Mouse (Mus musculus) midbrain, embryonic 12.5 days (tissue): Measurements from ENCODE around the gene Vezt. TPM values are rescaled to one million over a fixed set of nuclear protein-coding genes. Genes with fewer than 3 reads are reported as not detected.

Experiments
- ATAC-seq: fragments of 200-750 bp; cut with Nextera tagmentation; 2 replicates; pipeline ENCODE4 v1.8.0; 2017; ENCODE audit warnings: low read depth, moderate TSS enrichment, moderate library complexity; ENCODE audit not compliant: low FRiP score
- H3K27ac ChIP-seq: fragments of 300-500 bp; sonication (generic); replicated peaks from 2 replicates; pipeline ENCODE4 v1.5.1; 2016; ENCODE audit warnings: mild to moderate bottlenecking
- H3K27me3 ChIP-seq: fragments of 300-500 bp; sonication (generic); 2 replicates; pipeline ENCODE4 v1.6.1; 2016; ENCODE audit warnings: mild to moderate bottlenecking
- H3K36me3 ChIP-seq: fragments of 300-500 bp; sonication (generic); 2 replicates; pipeline ENCODE4 v1.6.1; 2016
- H3K4me1 ChIP-seq: fragments of 300-500 bp; sonication (generic); 2 replicates; pipeline ENCODE4 v1.6.1; 2016
- H3K4me2 ChIP-seq: fragments of 300-500 bp; sonication (generic); replicated peaks from 2 replicates; pipeline ENCODE4 v1.6.1; 2016; ENCODE audit warnings: mild to moderate bottlenecking, moderate library complexity
- H3K4me3 ChIP-seq: fragments of 300-500 bp; sonication (generic); 2 replicates; pipeline ENCODE4 v1.5.1; 2016; ENCODE audit warnings: mild to moderate bottlenecking
- H3K9ac ChIP-seq: fragments of 300-500 bp; sonication (generic); replicated peaks from 2 replicates; pipeline ENCODE4 v1.6.1; 2016; ENCODE audit warnings: mild to moderate bottlenecking, moderate library complexity
- H3K9me3 ChIP-seq: fragments of 300-500 bp; sonication (generic); 2 replicates; pipeline ENCODE4 v1.6.1; 2016; ENCODE audit warnings: mild to moderate bottlenecking
- WGBS: fragments of 180-500 bp; shearing (Covaris S2); methylation state at CpG from one replicate; pipeline ENCODE4 v1.1.7; 2016; 5-methylcytosine and 5-hydroxymethylcytosine counted together
- polyA plus RNA-seq: library from polyadenylated mRNA; unstranded; fragments of >200 nt; fragmentation: Nextera tagmentation; extraction: Ambion mirVana; gene quantifications from 2 replicates; pipeline ENCODE4 v1.2.1, GENCODE M21; 2016

Gene Vezt
- polyA plus RNA-seq, 1 experiment from 2014 or later: 55.2 TPM

DNA sequence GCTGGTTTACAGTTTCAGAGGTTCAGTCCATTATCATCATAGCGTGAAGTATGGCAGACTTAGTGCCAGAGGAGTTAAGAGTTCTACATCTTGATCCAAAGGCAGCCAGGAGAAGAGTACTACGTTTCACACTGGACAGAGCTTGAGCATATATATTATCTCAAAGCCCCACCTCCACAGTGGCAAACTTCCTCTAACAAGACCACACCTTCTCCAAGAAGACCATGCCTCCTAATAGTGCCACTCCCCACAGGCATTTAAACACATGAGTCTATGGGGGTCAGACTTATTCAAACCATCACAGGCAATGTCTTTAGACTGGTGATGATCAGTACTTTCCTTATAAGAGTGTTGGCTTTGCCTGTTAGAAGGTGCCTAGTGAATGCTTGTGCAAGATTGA is 117.5 kb downstream of the Vezt start:
- Histone ChIP-seq H3K27ac (no peak overlapping the region), H3K36me3 (no peaks in the 10 kb centered on the region), H3K4me3 (no peak overlapping the region), H3K27me3 (no peaks in the 10 kb centered on the region), H3K4me1 (peaks cover 14% of the 10 kb centered on the region; the same call in 1 of the 2 replicates), H3K4me2 (no peak overlapping the region), H3K9ac (no peak overlapping the region), H3K9me3 (no peaks in the 10 kb centered on the region)
- no peak for ATAC-seq
- WGBS: 91% methylated on average over 2 of the region's 2 CpGs

- H3K9ac ChIP-seq: no peak overlapping the region
Measured at GRCm38 (mm10) chr10:93916778-93917177, 118.8 kb downstream of the Vezt start.

DNA sequence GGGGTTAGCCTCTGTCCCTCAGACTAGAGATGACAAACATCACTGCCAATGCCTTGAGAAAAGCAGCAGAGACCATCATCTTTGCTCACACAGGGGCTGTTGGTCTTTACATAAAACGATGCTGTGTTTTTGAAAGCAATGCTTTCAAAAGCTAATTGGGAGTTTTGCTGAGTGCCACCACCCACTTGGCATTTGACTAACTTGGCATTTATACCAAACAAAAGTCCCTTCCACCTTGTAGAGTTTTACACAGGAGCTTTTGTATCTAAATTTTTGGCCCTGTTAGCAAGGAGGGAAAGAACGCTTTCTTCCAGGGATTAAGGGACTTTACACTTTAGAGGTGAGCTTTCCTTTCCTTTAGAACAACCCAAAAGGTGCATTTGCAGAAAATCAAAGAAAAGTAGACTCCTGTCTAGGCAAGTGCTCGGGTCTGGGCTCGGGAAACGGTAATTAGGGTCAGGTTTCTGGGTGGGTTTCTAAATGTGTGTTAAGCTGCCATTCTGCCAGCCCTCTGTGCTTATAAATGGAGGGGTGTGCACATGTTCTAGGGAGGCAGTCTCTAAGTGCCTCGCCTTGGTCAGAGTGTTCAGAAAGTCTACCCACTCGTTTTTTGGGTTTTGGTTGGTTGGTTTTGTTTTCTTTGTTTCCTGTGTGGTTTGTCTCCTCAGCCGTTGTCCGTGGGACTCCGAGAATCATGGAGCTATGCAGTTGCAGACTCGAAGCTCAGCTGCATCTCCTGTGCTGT is 119.9 kb downstream of the Vezt start:
- H3K27ac ChIP-seq: no peak overlapping the region
- H3K9me3 ChIP-seq: no peaks in the 10 kb centered on the region
- no peak overlapping the region for H3K4me2 ChIP-seq
- 44% methylated on average over 11 of the region's 11 CpGs for whole genome bisulfite sequencing
- H3K4me3 ChIP-seq: no peak overlapping the region
- H3K27me3 ChIP-seq: no peaks in the 10 kb centered on the region
- H3K4me1 ChIP-seq: peaks cover 14% of the 10 kb centered on the region; the same call in 1 of the 2 replicates
- H3K9ac ChIP-seq: no peak overlapping the region
- ATAC-seq: no peak
- no peaks in the 10 kb centered on the region for H3K36me3 ChIP-seq

More at GRCm38 (mm10) chr10:93916778-93917177, 118.8 kb downstream of the Vezt start:
- WGBS: 78% methylated on average over 2 of the region's 2 CpGs
- H3K27me3 ChIP-seq: no peaks in the 10 kb centered on the region
- no peak overlapping the region for H3K4me2 ChIP-seq
- H3K4me1 ChIP-seq: peaks cover 14% of the 10 kb centered on the region; the same call in 1 of the 2 replicates
- H3K4me3 ChIP-seq: no peak overlapping the region
- H3K27ac ChIP-seq: no peak overlapping the region
- no peaks in the 10 kb centered on the region for H3K9me3 ChIP-seq
- no peaks in the 10 kb centered on the region for H3K36me3 ChIP-seq
- ATAC-seq: no peak

GRCm38 (mm10) chr10:93913525-93913924 is 122.1 kb downstream of the Vezt start:
- ATAC-seq: no peak
- peaks cover 14% of the 10 kb centered on the region; the same call in 1 of the 2 replicates for H3K4me1 ChIP-seq
- H3K4me2 ChIP-seq: no peak overlapping the region
- no peak overlapping the region for H3K9ac ChIP-seq
- no peaks in the 10 kb centered on the region for H3K36me3 ChIP-seq
- no peaks in the 10 kb centered on the region for H3K9me3 ChIP-seq
- 72% methylated on average over 5 of the region's 5 CpGs for WGBS
- no peak overlapping the region for H3K27ac ChIP-seq
- H3K27me3 ChIP-seq: no peaks in the 10 kb centered on the region
- no peak overlapping the region for H3K4me3 ChIP-seq

DNA sequence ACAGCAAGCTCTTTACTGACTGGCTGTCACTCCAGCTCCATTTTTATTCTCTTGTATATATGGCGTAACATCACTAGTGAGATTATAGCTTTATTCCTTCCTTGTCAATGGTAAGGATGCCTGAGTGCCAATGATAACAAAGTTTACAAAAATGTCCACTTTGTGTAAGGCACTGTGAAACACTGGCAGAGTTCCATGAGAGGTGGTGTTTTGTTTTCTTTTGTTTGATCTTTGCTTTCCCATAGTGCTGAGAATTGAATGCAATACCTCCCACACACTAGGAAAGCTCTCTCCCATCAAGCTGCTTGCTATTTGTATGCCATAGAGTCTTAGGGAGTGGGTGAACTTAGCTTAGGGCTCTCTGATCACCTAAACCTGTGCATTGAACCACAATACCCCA is 122.7 kb downstream of the Vezt start:
- no peak for ATAC-seq
- 93% methylated on average over 1 of the region's 1 CpGs for WGBS

DNA sequence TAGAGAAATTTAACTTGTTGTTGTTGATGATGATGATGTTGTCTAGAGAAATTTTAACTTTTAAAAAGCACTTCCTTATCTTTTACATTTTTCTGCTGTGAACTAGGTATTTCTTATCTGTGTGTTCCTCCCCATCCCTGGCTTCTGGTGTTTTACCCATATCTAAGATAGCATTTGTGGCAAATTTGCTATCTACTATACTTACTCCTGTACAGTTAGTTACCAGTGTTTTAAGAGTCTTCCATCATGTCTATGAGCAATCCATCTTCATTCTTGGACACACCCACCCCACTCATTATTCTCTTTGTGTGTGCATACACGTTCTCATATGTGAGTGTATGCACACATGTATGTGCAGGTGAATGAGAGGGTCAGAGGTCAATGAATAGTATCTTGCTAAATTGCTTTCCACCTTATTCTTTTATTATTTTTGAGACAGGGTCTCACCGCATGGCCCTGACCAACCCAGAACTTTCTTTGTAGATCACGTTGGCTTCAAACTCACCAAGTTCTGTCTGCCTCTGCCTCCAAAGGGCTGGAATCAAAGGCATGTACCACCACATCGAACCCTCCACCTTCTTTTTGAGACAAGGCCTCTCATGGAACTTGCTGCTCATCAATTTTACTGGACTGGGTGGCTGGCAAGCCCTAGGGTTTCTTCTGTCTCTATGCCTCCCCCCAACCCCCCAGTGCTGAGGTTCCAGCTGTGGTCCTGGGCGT is 123.3 kb downstream of the Vezt start:
- Histone ChIP-seq H3K27ac (no peak overlapping the region), H3K4me1 (peaks cover 14% of the 10 kb centered on the region; the same call in 1 of the 2 replicates), H3K4me3 (no peak overlapping the region), H3K4me2 (no peak overlapping the region), H3K36me3 (no peaks in the 10 kb centered on the region), H3K27me3 (no peaks in the 10 kb centered on the region), H3K9me3 (no peaks in the 10 kb centered on the region), H3K9ac (no peak overlapping the region)
- 91% methylated on average over 5 of the region's 5 CpGs for WGBS
- ATAC-seq: no peak

More for the DNA sequence above, 122.7 kb downstream of the Vezt start:
- peaks cover 14% of the 10 kb centered on the region; the same call in 1 of the 2 replicates for H3K4me1 ChIP-seq
- H3K4me3 ChIP-seq: no peak overlapping the region
- no peaks in the 10 kb centered on the region for H3K9me3 ChIP-seq
- no peak overlapping the region for H3K9ac ChIP-seq
- H3K27ac ChIP-seq: no peak overlapping the region
- H3K4me2 ChIP-seq: no peak overlapping the region
- no peaks in the 10 kb centered on the region for H3K36me3 ChIP-seq
- H3K27me3 ChIP-seq: no peaks in the 10 kb centered on the region

- H3K4me1 ChIP-seq: peaks cover 14% of the 10 kb centered on the region; the same call in 1 of the 2 replicates
- 81% methylated on average over 5 of the region's 5 CpGs for WGBS
- H3K4me2 ChIP-seq: no peak overlapping the region
- H3K36me3 ChIP-seq: no peaks in the 10 kb centered on the region
- no peak overlapping the region for H3K9ac ChIP-seq
- no peaks in the 10 kb centered on the region for H3K27me3 ChIP-seq
- ATAC-seq: no peak
- no peaks in the 10 kb centered on the region for H3K9me3 ChIP-seq
- no peak overlapping the region for H3K27ac ChIP-seq
- H3K4me3 ChIP-seq: no peak overlapping the region
Measured at GRCm38 (mm10) chr10:93911326-93911725, 124.3 kb downstream of the Vezt start.

GRCm38 (mm10) chr10:93909811-93910446 is 125.7 kb downstream of the Vezt start:
- no peaks in the 10 kb centered on the region for H3K27me3 ChIP-seq
- no peak overlapping the region for H3K4me2 ChIP-seq
- no peaks in the 10 kb centered on the region for H3K9me3 ChIP-seq
- no peaks in the 10 kb centered on the region for H3K36me3 ChIP-seq
- ATAC-seq: no peak
- no peak overlapping the region for H3K27ac ChIP-seq
- 76% methylated on average over 5 of the region's 5 CpGs for WGBS
- no peak overlapping the region for H3K9ac ChIP-seq
- no peak overlapping the region for H3K4me3 ChIP-seq
- peaks cover under 1% of the 10 kb centered on the region; the same call in 1 of the 2 replicates for H3K4me1 ChIP-seq

- ATAC-seq: no peak
- Histone ChIP-seq H3K27me3 (no peaks in the 10 kb centered on the region), H3K9me3 (no peaks in the 10 kb centered on the region), H3K4me2 (no peak overlapping the region), H3K9ac (no peak overlapping the region), H3K27ac (no peak overlapping the region), H3K4me3 (no peak overlapping the region), H3K4me1 (no peaks in the 10 kb centered on the region), H3K36me3 (no peaks in the 10 kb centered on the region)
- WGBS: 100% methylated on average over 1 of the region's 1 CpGs
Measured at GRCm38 (mm10) chr10:93909015-93909414, 126.6 kb downstream of the Vezt start.

GRCm38 (mm10) chr10:93908540-93908939 is 127.1 kb downstream of the Vezt start:
- no peaks in the 10 kb centered on the region for H3K9me3 ChIP-seq
- ATAC-seq: no peak
- no peaks in the 10 kb centered on the region for H3K36me3 ChIP-seq
- H3K4me2 ChIP-seq: no peak overlapping the region
- WGBS: 96% methylated on average over 7 of the region's 7 CpGs
- no peaks in the 10 kb centered on the region for H3K4me1 ChIP-seq
- H3K27ac ChIP-seq: no peak overlapping the region
- H3K27me3 ChIP-seq: no peaks in the 10 kb centered on the region
- no peak overlapping the region for H3K9ac ChIP-seq
- no peak overlapping the region for H3K4me3 ChIP-seq

- no peak for ATAC-seq
- Histone ChIP-seq H3K4me1 (no peaks in the 10 kb centered on the region), H3K27ac (no peak overlapping the region), H3K9me3 (no peaks in the 10 kb centered on the region), H3K4me2 (no peak overlapping the region), H3K36me3 (no peaks in the 10 kb centered on the region), H3K9ac (no peak overlapping the region), H3K27me3 (no peaks in the 10 kb centered on the region), H3K4me3 (no peak overlapping the region)
- 68% methylated on average over 10 of the region's 10 CpGs for WGBS
Measured at GRCm38 (mm10) chr10:93907376-93907775, 128.2 kb downstream of the Vezt start.

- ATAC-seq: no peak
- no peak overlapping the region for H3K4me3 ChIP-seq
- H3K36me3 ChIP-seq: no peaks in the 10 kb centered on the region
- no peak overlapping the region for H3K4me2 ChIP-seq
- no peaks in the 10 kb centered on the region for H3K4me1 ChIP-seq
- WGBS: 88% methylated on average over 11 of the region's 11 CpGs
- no peaks in the 10 kb centered on the region for H3K9me3 ChIP-seq
- no peaks in the 10 kb centered on the region for H3K27me3 ChIP-seq
- no peak overlapping the region for H3K9ac ChIP-seq
- no peak overlapping the region for H3K27ac ChIP-seq
Measured at GRCm38 (mm10) chr10:93899907-93900306, 135.7 kb downstream of the Vezt start.
